7 mouse cellular contexts compared by ENCODE assay signal in genomic region chr2:103957649-103958546, GRCm38 (mm10). TPM values are rescaled to one million over a fixed set of nuclear protein-coding genes. Genes with fewer than 3 reads are reported as not detected.
DNase-seq lines count a peak whose midpoint lies in the region; ATAC-seq and TF ChIP-seq lines count a peak whose summit lies in the region.

Lmo2 (plus strand) TSS chr2:103957986.

- peaks cover 3% of the 10 kb centered on the region for H3K36me3 ChIP-seq in G1E (replicated peaks)
- no peaks in the 10 kb centered on the region for H3K36me3 ChIP-seq in forebrain, postnatal 0 days (ENCODE audit: insufficient read depth)
- H3K36me3 ChIP-seq in midbrain, embryonic 10.5 days = no peaks in the 10 kb centered on the region

- peaks cover 66% of the 10 kb centered on the region for H3K4me1 ChIP-seq in G1E (ENCODE audit: insufficient read depth, low read depth, low read length)
- no peaks in the 10 kb centered on the region for H3K4me1 ChIP-seq in forebrain, postnatal 0 days (ENCODE audit: insufficient read depth)
- no peaks in the 10 kb centered on the region for H3K4me1 ChIP-seq in midbrain, embryonic 10.5 days

- H3K4me2 ChIP-seq in forebrain, postnatal 0 days (ENCODE audit: low read depth) = no peak within 1 kb of the TSS

- no peak for TF ChIP-seq CTCF in G1E (IDR thresholded peaks at IDR 0.05; ENCODE audit: low read depth, low read length)
- no peak for TF ChIP-seq CTCF in forebrain, postnatal 0 days (IDR thresholded peaks at IDR 0.05; ENCODE audit: low read depth)

- no peak for DNase-seq in G1E (ENCODE audit: low spot score)
- DNase-seq in adrenal gland, adult 8-10 months = no peak
- DNase-seq in forebrain, postnatal 0 days = no peak
- DNase-seq in layer of hippocampus, postnatal 10 days (ENCODE audit: low spot score in 2 of 2) = no peak
- no peak for DNase-seq in midbrain, embryonic 10.5 days (ENCODE audit: low spot score)
- DNase-seq in frontal cortex, postnatal 36 days (ENCODE audit: low spot score in 2 of 2) = no peak
- DNase-seq in right cerebral cortex, postnatal 25 days = no peak

- peak; percentile 59 for ATAC-seq in G1E (ENCODE audit: extremely low read depth, insufficient number of reproducible peaks, low FRiP score, poor library complexity, severe bottlenecking)
- ATAC-seq in forebrain, postnatal 0 days = no peak

- H3K4me3 ChIP-seq in G1E (ENCODE audit: low read depth, low read length) = peak within 1 kb of the TSS; percentile 28; the same call in 1 of the 2 replicates
- no peak within 1 kb of the TSS for H3K4me3 ChIP-seq in forebrain, postnatal 0 days (ENCODE audit: low read depth, low read length)
- no peak within 1 kb of the TSS for H3K4me3 ChIP-seq in midbrain, embryonic 10.5 days

- H3K9me3 ChIP-seq in G1E (replicated peaks) = no peaks in the 10 kb centered on the region
- no peaks in the 10 kb centered on the region for H3K9me3 ChIP-seq in forebrain, postnatal 0 days (ENCODE audit: low read length)
- H3K9me3 ChIP-seq in midbrain, embryonic 10.5 days (replicated peaks) = no peaks in the 10 kb centered on the region

- H3K27me3 ChIP-seq in G1E (ENCODE audit: insufficient read depth, low read length) = no peaks in the 10 kb centered on the region
- no peaks in the 10 kb centered on the region for H3K27me3 ChIP-seq in forebrain, postnatal 0 days (ENCODE audit: insufficient read depth, low read length)
- no peaks in the 10 kb centered on the region for H3K27me3 ChIP-seq in midbrain, embryonic 10.5 days (ENCODE audit: low read depth, poor library complexity, severe bottlenecking)

- WGBS in forebrain, postnatal 0 days = 76% methylated on average over 10 of the region's 10 CpGs
- WGBS in midbrain, embryonic 10.5 days = 76% methylated on average over 10 of the region's 10 CpGs

- H3K9ac ChIP-seq in forebrain, postnatal 0 days = no peak within 1 kb of the TSS

- no peak within 1 kb of the TSS for H3K27ac ChIP-seq in forebrain, postnatal 0 days (ENCODE audit: low read depth, low read length)
- H3K27ac ChIP-seq in midbrain, embryonic 10.5 days (replicated peaks) = 0 out of 2 replicates have a peak within 1 kb of the TSS, but pooled peaks have one; percentile 23

RNA-seq across cellular contexts. Expression of gene Lmo2, which starts in this region (rescaled TPM):
- total RNA-seq in G1E (2014; fragmentation: Nextera tagmentation) = 184 and 198 TPM in 2 replicates
- 119 and 124 TPM in 2 replicates for total RNA-seq in G1E (2017)
- 255 and 381 TPM in 2 replicates for polyA plus RNA-seq in G1E (2012)
- 10 to 100 TPM; 21.2 to 41.8 (median 31.3) TPM for total RNA-seq in adrenal gland, adult 8-10 months (2022)
- total RNA-seq in forebrain, postnatal 0 days (2014; rRNA removed) = 19.9 and 23.8 TPM in 2 replicates
- 26.9 and 27.8 TPM in 2 replicates for polyA plus RNA-seq in forebrain, postnatal 0 days (2015; fragmentation: Nextera tagmentation; extraction: Ambion mirVana)
- 10 to 100 TPM; 22.8 to 30.3 TPM for total RNA-seq in layer of hippocampus, postnatal 10 days (2021)
- polyA plus RNA-seq in midbrain, embryonic 10.5 days (2016; fragmentation: Nextera tagmentation; extraction: Ambion mirVana) = 18.7 and 19.3 TPM in 2 replicates
